Mouse (Mus musculus) lung, postnatal 0 days (tissue): ENCODE data around the gene Fez2. TPM values are rescaled to one million over a fixed set of nuclear protein-coding genes. Genes with fewer than 3 reads are reported as not detected.

Source experiments
- ATAC-seq: fragments of 200-750 bp; cut with Nextera tagmentation; 2 replicates; pipeline ENCODE4 v1.8.0; 2017; ENCODE audit warnings: moderate library complexity
- DNase-seq: peaks from one replicate; pipeline ENCODE4 v3.0.0-alpha.2; 2016; ENCODE audit warnings: low spot score
- H3K27ac ChIP-seq: fragments of 300-500 bp; sonication (generic); 2 replicates; pipeline ENCODE4 v1.5.1; 2014; ENCODE audit warnings: antibody characterized with exemption, mild to moderate bottlenecking, low read length, mixed read lengths
- H3K27me3 ChIP-seq: fragments of 300-500 bp; sonication (generic); replicated peaks from 2 replicates; pipeline ENCODE4 v1.6.1; 2014; ENCODE audit warnings: low read length, mixed read lengths; ENCODE audit not compliant: insufficient read depth
- H3K36me3 ChIP-seq: fragments of 300-500 bp; sonication (generic); 2 replicates; pipeline ENCODE4 v1.6.1; 2014; ENCODE audit warnings: low read length, mixed read lengths; ENCODE audit not compliant: insufficient read depth
- H3K4me1 ChIP-seq: fragments of 300-500 bp; sonication (generic); 2 replicates; pipeline ENCODE4 v1.6.1; 2014; ENCODE audit warnings: antibody characterized with exemption, low read depth, low read length, mixed read lengths; ENCODE audit not compliant: insufficient read depth
- H3K4me2 ChIP-seq: fragments of 300-500 bp; sonication (generic); replicated peaks from 2 replicates; pipeline ENCODE4 v1.6.1; 2014; ENCODE audit warnings: low read depth, mild to moderate bottlenecking, low read length, moderate library complexity, mixed read lengths
- H3K4me3 ChIP-seq: fragments of 300-500 bp; sonication (generic); 2 replicates; pipeline ENCODE4 v1.5.1; 2014; ENCODE audit warnings: low read depth, low read length
- H3K9ac ChIP-seq: fragments of 300-500 bp; sonication (generic); replicated peaks from 2 replicates; pipeline ENCODE4 v1.6.1; 2014; ENCODE audit warnings: low read depth, mild to moderate bottlenecking
- H3K9me3 ChIP-seq: fragments of 300-500 bp; sonication (generic); 2 replicates; pipeline ENCODE4 v1.6.1; 2016; ENCODE audit warnings: low read length, mixed read lengths
- CTCF ChIP-seq: IDR thresholded peaks from 2 replicates; pipeline ENCODE4 v1.5.1; 2016; ENCODE audit warnings: antibody characterized with exemption, mild to moderate bottlenecking
- EP300 ChIP-seq: IDR thresholded peaks from 2 replicates; pipeline ENCODE4 v1.6.1; 2016; ENCODE audit warnings: antibody characterized with exemption, mild to moderate bottlenecking, control low read depth
- WGBS: fragments of 180-500 bp; shearing (Covaris S2); extraction: QIAGEN DNeasy Blood & Tissue Kit; methylation state at CpG from one replicate; pipeline ENCODE4 v1.1.7; 2014; 5-methylcytosine and 5-hydroxymethylcytosine counted together
- polyA plus RNA-seq: library from polyadenylated mRNA; unstranded; fragments of >200 nt; fragmentation: Nextera tagmentation; extraction: Ambion mirVana; gene quantifications from 2 replicates; pipeline ENCODE4 v1.2.1, GENCODE M21; 2015

Gene Fez2
- polyA plus RNA-seq, 1 experiment from 2014 or later = 39.2 TPM

DNA sequence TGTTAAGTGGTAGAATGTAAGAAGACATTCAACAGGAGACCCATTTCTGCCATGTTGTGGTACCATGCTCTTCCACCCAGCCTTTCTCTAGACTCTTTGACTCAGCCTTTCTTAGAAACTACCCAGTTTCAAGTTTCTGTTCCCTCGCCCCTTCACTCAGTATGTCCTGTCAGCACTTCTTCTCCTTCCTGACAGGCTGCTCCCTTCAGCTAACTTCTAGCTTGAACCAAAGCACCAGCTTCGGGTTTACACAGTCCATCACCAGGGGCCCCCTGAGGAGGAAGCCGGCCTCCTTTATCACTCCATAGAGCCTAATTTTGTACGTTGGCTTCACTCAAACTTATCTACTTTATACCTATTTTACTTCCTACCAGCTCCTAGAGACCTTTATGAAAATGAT is 1.3 kb upstream of the Fez2 start:
- WGBS = 83% methylated on average over 4 of the region's 4 CpGs
- ATAC-seq = no peak
- DNase-seq = no peak
- no peak overlapping the region for H3K4me2 ChIP-seq
- no peaks in the 10 kb centered on the region for H3K9me3 ChIP-seq
- H3K36me3 ChIP-seq = no peaks in the 10 kb centered on the region
- H3K9ac ChIP-seq = no peak overlapping the region
- no peaks in the 10 kb centered on the region for H3K27me3 ChIP-seq
- TF ChIP-seq EP300 (no peak), CTCF (no peak)
- no peak overlapping the region for H3K27ac ChIP-seq
- no peaks in the 10 kb centered on the region; the same call in 1 of the 2 replicates for H3K4me1 ChIP-seq
- no peak overlapping the region for H3K4me3 ChIP-seq

DNA sequence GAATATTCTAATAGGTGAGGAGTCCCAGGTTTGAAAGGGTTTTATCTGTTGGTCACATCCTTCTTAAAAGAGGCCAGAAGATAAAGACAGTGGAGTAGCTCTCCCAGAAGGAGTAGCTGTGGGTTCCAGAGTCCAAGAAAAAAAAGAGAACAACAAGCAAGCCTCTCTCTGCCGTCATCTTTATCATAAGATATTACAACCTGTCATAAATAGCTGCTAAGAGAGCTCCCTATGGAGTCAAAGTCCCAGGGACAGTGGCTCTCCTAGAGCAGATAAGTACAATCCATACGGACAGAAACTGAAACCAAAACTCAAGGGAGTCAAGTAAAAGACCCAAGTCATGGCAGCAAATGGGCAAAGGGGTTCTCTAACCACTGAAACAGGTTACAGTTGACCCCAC is 2.7 kb downstream of the Fez2 start:
- H3K4me3 ChIP-seq = no peak overlapping the region
- no peaks in the 10 kb centered on the region; the same call in 1 of the 2 replicates for H3K4me1 ChIP-seq
- H3K9me3 ChIP-seq = no peaks in the 10 kb centered on the region
- no peaks in the 10 kb centered on the region for H3K27me3 ChIP-seq
- ATAC-seq (no peak), DNase-seq (no peak)
- TF ChIP-seq EP300 = no peak
- TF ChIP-seq CTCF = no peak
- no peak overlapping the region for H3K27ac ChIP-seq
- no peak overlapping the region for H3K9ac ChIP-seq
- WGBS = 80% methylated on average over 2 of the region's 2 CpGs
- H3K36me3 ChIP-seq = 0 out of 2 replicates have a peak, but pooled peaks cover 6% of the 10 kb centered on the region
- H3K4me2 ChIP-seq = no peak overlapping the region

DNA sequence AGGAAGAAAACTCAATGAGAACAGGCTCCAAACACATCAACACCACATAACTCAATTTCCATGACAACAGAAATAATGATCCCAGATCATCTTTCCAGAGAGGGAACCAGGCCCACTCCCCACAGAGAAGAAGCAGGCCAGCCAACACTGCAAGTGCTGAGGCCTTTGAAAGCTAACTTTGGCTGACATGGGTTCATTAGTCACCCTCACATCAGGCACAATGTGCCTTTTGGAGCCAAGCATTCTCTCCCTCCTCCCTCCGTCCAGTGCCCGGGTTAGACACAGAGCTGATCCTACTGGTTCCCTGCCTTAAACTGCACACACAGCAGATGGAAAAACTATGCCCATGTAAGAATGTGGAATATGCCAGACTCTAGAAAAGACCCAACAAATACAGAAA is 8.1 kb downstream of the Fez2 start:
- no peak overlapping the region for H3K4me3 ChIP-seq
- no peak for DNase-seq
- no peaks in the 10 kb centered on the region for H3K9me3 ChIP-seq
- no peaks in the 10 kb centered on the region; the same call in 1 of the 2 replicates for H3K4me1 ChIP-seq
- peak; percentile 35; the same call in 1 of the 2 replicates for ATAC-seq
- H3K36me3 ChIP-seq = peaks cover 6% of the 10 kb centered on the region; the same call in 1 of the 2 replicates
- TF ChIP-seq CTCF = no peak
- TF ChIP-seq EP300 = no peak
- WGBS = 52% methylated on average over 2 of the region's 2 CpGs
- no peak overlapping the region for H3K27ac ChIP-seq
- H3K9ac ChIP-seq = no peak overlapping the region
- no peak overlapping the region for H3K4me2 ChIP-seq
- H3K27me3 ChIP-seq = no peaks in the 10 kb centered on the region

GRCm38 (mm10) chr17:78408386-78408785 is 9.6 kb downstream of the Fez2 start:
- H3K36me3 ChIP-seq = peaks cover 14% of the 10 kb centered on the region; the same call in 1 of the 2 replicates
- DNase-seq (no peak), ATAC-seq (no peak)
- TF ChIP-seq EP300 = no peak
- TF ChIP-seq CTCF = no peak
- H3K27me3 ChIP-seq = no peaks in the 10 kb centered on the region
- H3K4me2 ChIP-seq = no peak overlapping the region
- 78% methylated on average over 10 of the region's 10 CpGs for whole genome bisulfite sequencing
- no peak overlapping the region for H3K27ac ChIP-seq
- H3K4me3 ChIP-seq = no peak overlapping the region
- H3K4me1 ChIP-seq = no peaks in the 10 kb centered on the region; the same call in 1 of the 2 replicates
- H3K9me3 ChIP-seq = no peaks in the 10 kb centered on the region
- H3K9ac ChIP-seq = no peak overlapping the region

- H3K4me3 ChIP-seq = no peak overlapping the region
- no peak for ATAC-seq
- 56% methylated on average over 4 of the region's 4 CpGs for WGBS
Observed at GRCm38 (mm10) chr17:78407581-78407980, 10.4 kb downstream of the Fez2 start.

DNA sequence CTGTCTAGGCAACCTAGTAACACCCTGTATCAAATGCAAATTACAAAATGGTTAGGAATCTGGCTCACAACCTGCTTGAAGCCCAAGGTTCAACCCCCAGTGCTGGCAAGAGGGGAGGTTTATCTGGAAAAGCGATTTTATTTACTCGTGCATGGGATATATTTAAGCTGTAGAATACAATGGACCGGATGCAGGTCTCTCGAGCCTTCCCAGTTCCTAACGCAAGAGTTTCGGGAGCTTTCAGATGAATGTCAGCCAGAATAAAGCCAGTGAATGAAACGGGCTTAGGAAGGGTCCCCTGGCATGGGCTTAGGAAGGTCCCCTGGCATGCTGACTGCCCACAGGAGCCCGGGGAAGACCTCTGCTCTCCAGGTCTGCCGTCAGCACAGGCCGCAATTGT is 11.1 kb downstream of the Fez2 start:
- no peak for DNase-seq
- H3K27me3 ChIP-seq = no peaks in the 10 kb centered on the region
- peaks cover 13% of the 10 kb centered on the region; the same call in 1 of the 2 replicates for H3K36me3 ChIP-seq
- no peaks in the 10 kb centered on the region for H3K9me3 ChIP-seq
- TF ChIP-seq CTCF = no peak
- TF ChIP-seq EP300 = no peak
- H3K4me3 ChIP-seq = no peak overlapping the region
- H3K4me2 ChIP-seq = no peak overlapping the region
- H3K4me1 ChIP-seq = no peaks in the 10 kb centered on the region; the same call in 1 of the 2 replicates
- no peak overlapping the region for H3K27ac ChIP-seq
- WGBS = 80% methylated on average over 10 of the region's 10 CpGs
- no peak for ATAC-seq
- H3K9ac ChIP-seq = no peak overlapping the region

More at GRCm38 (mm10) chr17:78407581-78407980, 10.4 kb downstream of the Fez2 start:
- DNase-seq = no peak
- Histone ChIP-seq H3K36me3 (peaks cover 14% of the 10 kb centered on the region; the same call in 1 of the 2 replicates), H3K9me3 (no peaks in the 10 kb centered on the region), H3K27me3 (no peaks in the 10 kb centered on the region), H3K4me1 (no peaks in the 10 kb centered on the region; the same call in 1 of the 2 replicates), H3K9ac (no peak overlapping the region), H3K27ac (no peak overlapping the region), H3K4me2 (no peak overlapping the region)
- TF ChIP-seq CTCF (no peak), EP300 (no peak)
